Mouse (Mus musculus) adrenal gland, postnatal 0 days (tissue): Measurements from ENCODE around the gene Kif1b. TPM values are rescaled to one million over a fixed set of nuclear protein-coding genes. Genes with fewer than 3 reads are reported as not detected.

Experiments
- polyA plus RNA-seq: library from polyadenylated mRNA; unstranded; fragments of >200 nt; fragmentation: Nextera tagmentation; extraction: Ambion mirVana; gene quantifications from 2 replicates; pipeline ENCODE4 v1.2.1, GENCODE M21; 2015

Kif1b gene
- polyA plus RNA-seq: 40.8 and 46.9 TPM in 2 replicates

GRCm38 (mm10) chr4:149307596-149308490 lies at the start of gene Kif1b:
TSS of gene Kif1b (minus strand) at chr4:149307693.

GRCm38 (mm10) chr4:149166215-149166946 lies 141.1 kb downstream of the Kif1b start, which contains the start of gene Pgd:
TSS of gene Pgd (minus strand) at chr4:149166771.

GRCm38 (mm10) chr4:149136982-149137770 lies 170.3 kb downstream of the Kif1b start, which contains the start of gene Cenps:
TSS of gene Cenps (minus strand) at chr4:149137629.

GRCm38 (mm10) chr4:149126663-149127062 lies 180.8 kb downstream of the Kif1b start, which contains the start of gene Cort:
TSS of gene Cort (minus strand) at chr4:149126763.

Other genes with a start within 250 kb of the Kif1b start
- 34.6 and 55.3 TPM in 2 replicates for gene Pex14, start 207.8 kb downstream of the Kif1b start, polyA plus RNA-seq
- 15.4 and 16.5 TPM in 2 replicates for gene Dffa, start 203.5 kb downstream of the Kif1b start, polyA plus RNA-seq
- 0.21 TPM in 1 of 2 replicates, not detected in the other for gene Cort, start 180.9 kb downstream of the Kif1b start, polyA plus RNA-seq
- gene Cenps, start 170.1 kb downstream of the Kif1b start, polyA plus RNA-seq: 15.4 and 18.2 TPM in 2 replicates
- gene Pgd, start 140.9 kb downstream of the Kif1b start, polyA plus RNA-seq: 79.1 and 155 TPM in 2 replicates
- gene Ube4b, start 119.1 kb upstream of the Kif1b start, polyA plus RNA-seq: 28.2 and 38.5 TPM in 2 replicates
- gene Rbp7, start 147.3 kb upstream of the Kif1b start, polyA plus RNA-seq: 8.3 and 9.6 TPM in 2 replicates
- gene Tmem274, start 169.7 kb upstream of the Kif1b start, polyA plus RNA-seq: not detected in 2 replicates
- gene Nmnat1, start 177.5 kb upstream of the Kif1b start, polyA plus RNA-seq: 9.1 and 11.6 TPM in 2 replicates
- 24.6 and 26.5 TPM in 2 replicates for gene Lzic, start 177.5 kb upstream of the Kif1b start, polyA plus RNA-seq
- gene Ctnnbip1, start 210.5 kb upstream of the Kif1b start, polyA plus RNA-seq: 46.2 and 58.9 TPM in 2 replicates